Mouse (Mus musculus) cortical plate, adult 2 months (tissue): ENCODE results near the gene Jagn1.

Experiments
- CTCF ChIP-seq: fragments of 200-500 bp; IDR thresholded peaks from 2 replicates; pipeline ENCODE4 v1.5.1; 2011; ENCODE audit warnings: mild to moderate bottlenecking, control low read depth, low read length; ENCODE audit not compliant: insufficient read depth; ENCODE audit errors: extremely low read depth
- POLR2A ChIP-seq: fragments of 200-500 bp; IDR thresholded peaks from 2 replicates; pipeline ENCODE4 v1.6.1; 2011; ENCODE audit warnings: mild to moderate bottlenecking, low read length, control low read depth; ENCODE audit not compliant: insufficient read depth; ENCODE audit errors: extremely low read depth

GRCm38 (mm10) chr6:113495071-113495675, 52.8 kb downstream of the Jagn1 start:
- TF ChIP-seq POLR2A (no peak), CTCF (no peak)
